Mouse (Mus musculus) CH12.LX (cell line): Measurements from ENCODE around the gene Pde6g. TPM values are rescaled to one million over a fixed set of nuclear protein-coding genes. Genes with fewer than 3 reads are reported as not detected.

Source experiments
- DNase-seq: peaks from one replicate; pipeline ENCODE4 v3.0.0-alpha.2; 2013; ENCODE audit errors: extremely low read depth
- H3K27ac ChIP-seq: 2 replicates; pipeline ENCODE4 v1.5.1; 2012; ENCODE audit warnings: low read depth, mild to moderate bottlenecking, control low read depth, moderate library complexity; ENCODE audit not compliant: insufficient read depth
- H3K27me3 ChIP-seq: replicated peaks from 2 replicates; pipeline ENCODE3; 2012; ENCODE audit warnings: inconsistent platforms
- H3K36me3 ChIP-seq, 2 experiments: replicated peaks in 1 of 2; 2 replicates each; pipeline versions ENCODE3 to v1.6.1; 2012; ENCODE audit warnings: inconsistent platforms in 1 of 2, low read length in 1 of 2, mild to moderate bottlenecking in 1 of 2, mixed read lengths in 1 of 2, moderate library complexity in 1 of 2; ENCODE audit not compliant: control insufficient read depth in 1 of 2, insufficient read depth in 1 of 2
- H3K4me1 ChIP-seq, 2 experiments: 2 replicates each; pipeline ENCODE4 v1.6.1; 2012; ENCODE audit warnings: inconsistent platforms in 1 of 2, moderate library complexity in 1 of 2; ENCODE audit not compliant: insufficient read depth in 2 of 2, control insufficient read depth in 1 of 2
- H3K4me2 ChIP-seq: 2 replicates; pipeline ENCODE4 v1.6.1; 2012; ENCODE audit warnings: low read depth, mild to moderate bottlenecking, control low read depth; ENCODE audit not compliant: poor library complexity, insufficient read depth, severe bottlenecking
- H3K4me3 ChIP-seq, 3 experiments: fragments of 150-350 bp in 1 of 3; sonication (generic) in 1 of 3; replicated peaks in 1 of 3; 2 replicates each; pipeline versions ENCODE3 to v1.5.1; 2011 to 2012; ENCODE audit warnings: low read depth in 2 of 3, low read length in 2 of 3, mild to moderate bottlenecking in 2 of 3, moderate library complexity in 2 of 3, control low read depth in 1 of 3, improper control_type of control experiment in 1 of 3, inconsistent platforms in 1 of 3, mixed read lengths in 1 of 3; ENCODE audit not compliant: poor library complexity in 1 of 3
- H3K79me2 ChIP-seq: replicated peaks from 2 replicates; pipeline ENCODE4 v1.6.1; 2012; ENCODE audit warnings: mild to moderate bottlenecking, moderate library complexity; ENCODE audit not compliant: control insufficient read depth, poor library complexity, insufficient read depth, severe bottlenecking; ENCODE audit errors: extremely low read depth
- H3K9ac ChIP-seq: 2 replicates; pipeline ENCODE4 v1.6.1; 2012; ENCODE audit warnings: low read depth, mild to moderate bottlenecking, control low read depth, moderate library complexity; ENCODE audit not compliant: insufficient read depth
- H3K9me3 ChIP-seq: replicated peaks from 2 replicates; pipeline ENCODE3; 2012; ENCODE audit warnings: low read length, inconsistent platforms, mixed read lengths
- BHLHE40 ChIP-seq: IDR thresholded peaks from 2 replicates; pipeline ENCODE4 v1.6.1; 2011; ENCODE audit warnings: mild to moderate bottlenecking, low read depth, low read length, improper control_type of control experiment
- CHD1 ChIP-seq: IDR thresholded peaks from 2 replicates; pipeline ENCODE4 v1.6.1; 2012; ENCODE audit warnings: low read depth, low read length, improper control_type of control experiment, inconsistent platforms
- CHD2 ChIP-seq: IDR thresholded peaks from 2 replicates; pipeline ENCODE4 v1.6.1; 2011; ENCODE audit warnings: low read length, improper control_type of control experiment
- CTCF ChIP-seq, 2 experiments: IDR thresholded peaks in 1 of 2; conservative IDR thresholded peaks in 1 of 2; 2 replicates each; pipeline ENCODE4 v1.5.1; 2011 to 2012; ENCODE audit warnings: low read depth in 2 of 2, low read length in 2 of 2, improper control_type of control experiment in 1 of 2, inconsistent platforms in 1 of 2, mild to moderate bottlenecking in 1 of 2, moderate library complexity in 1 of 2
- E2F4 ChIP-seq: IDR thresholded peaks from 2 replicates; pipeline ENCODE4 v1.6.1; 2011; ENCODE audit warnings: low read depth, low read length, improper control_type of control experiment; ENCODE audit not compliant: insufficient replicate concordance
- EP300 ChIP-seq: IDR thresholded peaks from 2 replicates; pipeline ENCODE4 v1.6.1; 2011; ENCODE audit warnings: low read length, improper control_type of control experiment
- ETS1 ChIP-seq: conservative IDR thresholded peaks from 2 replicates; pipeline ENCODE4 v1.6.1; 2012; ENCODE audit warnings: low read depth, mild to moderate bottlenecking, inconsistent platforms, low read length, improper control_type of control experiment, moderate library complexity
- GABPA ChIP-seq: IDR thresholded peaks from 2 replicates; pipeline ENCODE4 v1.6.1; 2012; ENCODE audit warnings: low read depth, low read length, improper control_type of control experiment, inconsistent platforms; ENCODE audit not compliant: insufficient replicate concordance
- HCFC1 ChIP-seq: IDR thresholded peaks from 2 replicates; pipeline ENCODE4 v1.6.1; 2012; ENCODE audit warnings: low read depth, mild to moderate bottlenecking, inconsistent platforms, low read length, improper control_type of control experiment
- IRF4 ChIP-seq: IDR thresholded peaks from 2 replicates; pipeline ENCODE4 v1.6.1; 2014; ENCODE audit warnings: low read depth, mild to moderate bottlenecking, inconsistent platforms, low read length, improper control_type of control experiment
- JUN ChIP-seq: IDR thresholded peaks from 2 replicates; pipeline ENCODE4 v1.6.1; 2011; ENCODE audit warnings: low read depth, mild to moderate bottlenecking, low read length, improper control_type of control experiment, moderate library complexity; ENCODE audit not compliant: insufficient read depth
- JUND ChIP-seq: conservative IDR thresholded peaks from 2 replicates; pipeline ENCODE4 v1.6.1; 2011; ENCODE audit warnings: low read depth, low read length, improper control_type of control experiment
- KAT2A ChIP-seq: IDR thresholded peaks from 2 replicates; pipeline ENCODE4 v1.6.1; 2012; ENCODE audit warnings: low read length, improper control_type of control experiment, inconsistent platforms; ENCODE audit not compliant: insufficient replicate concordance
- MAFK ChIP-seq: IDR thresholded peaks from 2 replicates; pipeline ENCODE4 v1.6.1; 2011; ENCODE audit warnings: low read length, improper control_type of control experiment; ENCODE audit not compliant: insufficient replicate concordance
- MAX ChIP-seq: IDR thresholded peaks from 2 replicates; pipeline ENCODE4 v1.6.1; 2011; ENCODE audit warnings: low read length, improper control_type of control experiment
- MAZ ChIP-seq: IDR thresholded peaks from 2 replicates; pipeline ENCODE4 v1.6.1; 2012; ENCODE audit warnings: low read depth, mild to moderate bottlenecking, inconsistent platforms, low read length, improper control_type of control experiment, moderate library complexity
- MEF2A ChIP-seq: IDR thresholded peaks from 2 replicates; pipeline ENCODE4 v1.6.1; 2014; ENCODE audit warnings: low read depth, mild to moderate bottlenecking, inconsistent platforms, low read length, improper control_type of control experiment, borderline replicate concordance
- MXI1 ChIP-seq: IDR thresholded peaks from 2 replicates; pipeline ENCODE4 v1.6.1; 2011; ENCODE audit warnings: mild to moderate bottlenecking, low read depth, low read length, improper control_type of control experiment
- NELFE ChIP-seq: IDR thresholded peaks from 2 replicates; pipeline ENCODE4 v1.6.1; 2011; ENCODE audit warnings: low read depth, low read length, improper control_type of control experiment
- PAX5 ChIP-seq: IDR thresholded peaks from 2 replicates; pipeline ENCODE4 v1.6.1; 2012; ENCODE audit warnings: low read length, inconsistent platforms, mixed read lengths
- POLR2A ChIP-seq: IDR thresholded peaks from 2 replicates; pipeline ENCODE4 v1.6.1; 2011; ENCODE audit warnings: low read depth, mild to moderate bottlenecking, improper control_type of control experiment, low read length
- POLR2AphosphoS2 ChIP-seq: IDR thresholded peaks from 2 replicates; pipeline ENCODE4 v1.6.1; 2011; ENCODE audit warnings: low read depth, low read length, improper control_type of control experiment
- SIN3A ChIP-seq: IDR thresholded peaks from 2 replicates; pipeline ENCODE4 v1.6.1; 2012; ENCODE audit warnings: low read length, improper control_type of control experiment, inconsistent platforms
- TBP ChIP-seq: conservative IDR thresholded peaks from 2 replicates; pipeline ENCODE4 v1.6.1; 2011; ENCODE audit warnings: low read depth, low read length, improper control_type of control experiment
- TCF12 ChIP-seq: IDR thresholded peaks from 2 replicates; pipeline ENCODE4 v1.6.1; 2014; ENCODE audit warnings: low read depth, mild to moderate bottlenecking, inconsistent platforms, low read length, improper control_type of control experiment
- USF1 ChIP-seq: IDR thresholded peaks from 2 replicates; pipeline ENCODE4 v1.6.1; 2014; ENCODE audit warnings: low read depth, mild to moderate bottlenecking, inconsistent platforms, low read length, improper control_type of control experiment
- ZC3H11A ChIP-seq: IDR thresholded peaks from 2 replicates; pipeline ENCODE4 v1.6.1; 2012; ENCODE audit warnings: low read depth, mild to moderate bottlenecking, inconsistent platforms, low read length, improper control_type of control experiment
- ZKSCAN1 ChIP-seq: IDR thresholded peaks from 2 replicates; pipeline ENCODE4 v1.6.1; 2012; ENCODE audit warnings: low read depth, inconsistent platforms, low read length, improper control_type of control experiment, borderline replicate concordance
- ZMIZ1 ChIP-seq: IDR thresholded peaks from 2 replicates; pipeline ENCODE4 v1.6.1; 2012; ENCODE audit warnings: low read depth, mild to moderate bottlenecking, inconsistent platforms, low read length, improper control_type of control experiment
- dilution Hi-C: fragments of 300-500 bp; cut with MboI; formaldehyde crosslinking; loops from 2 replicates; pipeline ENCODE4 v1.14.3; 2020; ENCODE audit warnings: low sequenced_read_pairs; ENCODE audit not compliant: extremely low pct_unique_long_range_greater_than_20kb, extremely low pct_ligation_motif_present
- in situ Hi-C: fragments of 300-500 bp; cut with MboI; formaldehyde crosslinking; loops from 3 replicates; pipeline ENCODE4 v1.14.3; 2019; ENCODE audit warnings: low sequenced_read_pairs, low pct_ligation_motif_present, low pct_unique_long_range_greater_than_20kb, mixed read lengths
- polyA plus RNA-seq: library from polyadenylated mRNA; unstranded; fragments of >175 nt; gene quantifications from 2 replicates; pipeline ENCODE4 v1.2.1, GENCODE M21; 2012; ENCODE audit warnings: low read depth; ENCODE audit not compliant: insufficient read length
- total RNA-seq, 2 experiments: library from RNA; depleted of rRNA; stranded (reverse); fragments of 300-350 nt in 1 of 2; fragments of >200 nt in 1 of 2; gene quantifications; 2 replicates each; pipeline ENCODE4 v1.2.3; 2012 to 2014

The Pde6g gene
- total and polyA plus RNA-seq, 3 experiments, result 0.34 TPM; not detected in 1

DNA sequence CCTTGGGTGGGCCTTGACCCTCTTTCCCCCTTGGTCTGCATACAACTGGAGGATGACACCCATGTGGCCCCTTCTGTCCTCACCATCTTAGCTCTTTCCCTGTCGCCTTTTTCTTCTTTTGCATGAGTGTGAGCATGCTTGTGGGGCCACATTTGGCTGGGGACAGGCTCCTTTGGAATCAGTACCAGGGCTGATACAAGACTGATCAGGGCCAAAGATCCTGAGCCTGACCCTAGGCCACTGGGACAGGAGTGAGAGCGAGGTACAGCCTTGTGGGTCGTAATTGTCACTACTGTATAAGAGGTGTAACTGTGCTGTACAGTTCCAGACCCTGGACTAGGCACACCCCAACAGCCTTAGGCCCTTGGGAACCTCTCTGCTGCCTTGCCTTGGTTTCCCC, 40.6 kb upstream of the Pde6g start:
- Histone ChIP-seq H3K79me2 (0 out of 2 replicates have a peak, but pooled peaks cover 2% of the 10 kb centered on the region), H3K36me3 (peaks cover 44 to 76% of the 10 kb centered on the region in 2 experiments), H3K4me1 (peaks cover 15 to 41% of the 10 kb centered on the region in 2 experiments), H3K9ac (no peak overlapping the region), H3K4me3 (no peak overlapping the region), H3K4me2 (no peak overlapping the region), H3K27me3 (no peaks in the 10 kb centered on the region), H3K27ac (no peak overlapping the region), H3K9me3 (no peaks in the 10 kb centered on the region)
- in situ Hi-C loops (no loop called here), dilution Hi-C loops (no loop called here)
- DNase-seq, result no peak
- no peak for TF ChIP-seq CTCF (conservative IDR thresholded peaks at IDR 0.05 in 1 of 2, IDR thresholded peaks at IDR 0.05 in 1 of 2; ENCODE audit: low read depth in 2 of 2, low read length in 2 of 2)
- no peak for TF ChIP-seq MXI1
- no peak for TF ChIP-seq MAFK
- no peak for TF ChIP-seq IRF4
- TF ChIP-seq POLR2AphosphoS2, result no peak
- TF ChIP-seq BHLHE40, result no peak
- TF ChIP-seq HCFC1, result no peak
- TF ChIP-seq USF1, result no peak
- TF ChIP-seq CHD2, result no peak
- no peak for TF ChIP-seq POLR2A
- TF ChIP-seq GABPA, result no peak
- TF ChIP-seq NELFE, result no peak
- no peak for TF ChIP-seq MEF2A
- TF ChIP-seq PAX5, result no peak
- TF ChIP-seq TCF12, result no peak
- TF ChIP-seq KAT2A, result no peak
- no peak for TF ChIP-seq MAX
- TF ChIP-seq ZC3H11A, result no peak
- no peak for TF ChIP-seq E2F4
- TF ChIP-seq JUN, result no peak

DNA sequence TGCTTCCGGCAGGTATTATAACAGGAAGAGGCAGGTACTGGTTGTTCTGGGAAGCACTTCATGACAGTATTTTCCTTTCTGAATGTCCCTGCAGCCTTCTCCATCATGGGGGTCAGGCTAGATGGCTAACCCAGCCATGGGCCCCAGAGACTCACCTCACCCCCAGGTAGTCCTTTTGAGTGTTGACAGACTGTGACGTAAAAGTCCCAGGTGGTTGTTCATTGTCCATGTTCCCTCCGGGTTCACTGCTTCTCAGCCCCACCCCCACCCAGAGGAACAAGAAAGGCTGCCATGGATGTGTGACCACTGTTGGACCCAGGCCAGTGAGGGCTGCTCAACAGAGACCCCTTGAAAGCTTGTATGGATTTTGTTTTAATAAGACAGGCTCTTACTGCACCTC, 40.1 kb upstream of the Pde6g start:
- H3K27me3 ChIP-seq, result no peaks in the 10 kb centered on the region
- 0 out of 2 replicates have a peak, but pooled peaks cover 2% of the 10 kb centered on the region for H3K79me2 ChIP-seq
- peaks cover 15 to 41% of the 10 kb centered on the region in 2 experiments for H3K4me1 ChIP-seq
- DNase-seq, result no peak
- H3K4me3 ChIP-seq, result no peak overlapping the region
- H3K27ac ChIP-seq, result no peak overlapping the region
- H3K36me3 ChIP-seq, result peaks cover 44 to 76% of the 10 kb centered on the region in 2 experiments
- H3K9me3 ChIP-seq, result no peaks in the 10 kb centered on the region
- dilution Hi-C loops (no loop called here), in situ Hi-C loops (no loop called here)
- no peak for TF ChIP-seq TCF12
- no peak for TF ChIP-seq CHD1
- no peak for TF ChIP-seq JUND
- no peak for TF ChIP-seq EP300
- no peak for TF ChIP-seq ZMIZ1
- no peak for TF ChIP-seq CTCF (conservative IDR thresholded peaks at IDR 0.05 in 1 of 2, IDR thresholded peaks at IDR 0.05 in 1 of 2; ENCODE audit: low read depth in 2 of 2, low read length in 2 of 2)
- TF ChIP-seq CHD2, result no peak
- TF ChIP-seq MAZ, result no peak
- no peak for TF ChIP-seq USF1
- no peak for TF ChIP-seq MAX
- TF ChIP-seq ZC3H11A, result no peak
- no peak for TF ChIP-seq NELFE
- TF ChIP-seq MXI1, result no peak
- TF ChIP-seq ZKSCAN1, result no peak
- TF ChIP-seq ETS1, result no peak
- no peak for TF ChIP-seq TBP
- no peak for TF ChIP-seq JUN
- TF ChIP-seq POLR2A, result no peak
- TF ChIP-seq SIN3A, result no peak
- no peak for TF ChIP-seq KAT2A
- H3K4me2 ChIP-seq, result peak overlapping the region; percentile 55; the same call in 1 of the 2 replicates
- H3K9ac ChIP-seq, result no peak overlapping the region
